Mouse (Mus musculus) spleen, adult 2 months (tissue): ENCODE measurements around the gene Dusp3.

Source experiments
- CTCF ChIP-seq: fragments of 200-500 bp; IDR thresholded peaks from 2 replicates; pipeline ENCODE4 v1.5.1; 2011; ENCODE audit warnings: mild to moderate bottlenecking, inconsistent platforms; ENCODE audit not compliant: insufficient read depth, insufficient read length, insufficient replicate concordance; ENCODE audit errors: extremely low read depth
- POLR2A ChIP-seq: fragments of 200-500 bp; IDR thresholded peaks from 2 replicates; pipeline ENCODE4 v1.6.1; 2011; ENCODE audit warnings: low read depth, low read length, inconsistent platforms

- TF ChIP-seq CTCF (no peak), POLR2A (no peak)
These were observed 61.2 kb downstream of the Dusp3 start for GRCm38 (mm10) chr11:101925636-101926035.
